Mouse (Mus musculus) bone marrow, adult 2 months (tissue): ENCODE measurements around the gene Slc35f3.

Experiments
- CTCF ChIP-seq: fragments of 200-500 bp; IDR thresholded peaks from 2 replicates; pipeline ENCODE4 v1.5.1; 2011; ENCODE audit warnings: low read length, control low read depth; ENCODE audit not compliant: control insufficient read depth, insufficient read depth
- POLR2A ChIP-seq: fragments of 200-500 bp; IDR thresholded peaks from 2 replicates; pipeline ENCODE4 v1.6.1; 2011; ENCODE audit warnings: low read depth, mild to moderate bottlenecking, control low read depth, low read length, borderline replicate concordance; ENCODE audit not compliant: control insufficient read depth

GRCm38 (mm10) chr8:126269733-126270132, 28.6 kb upstream of the Slc35f3 start:
- TF ChIP-seq CTCF (no peak), POLR2A (no peak)
